Mouse (Mus musculus): ENCODE results near the gene Smarcc2.
"Not testable (repeated sequence)": the region's sequence is repeated elsewhere in the genome, so short reads cannot be mapped to it uniquely, and the experiment has no call there.

Gene Smarcc2

GRCm38 (mm10) chr10:128444354-128444753, 14.7 kb upstream of the Smarcc2 start:
- no peak for DNase-seq

DNA sequence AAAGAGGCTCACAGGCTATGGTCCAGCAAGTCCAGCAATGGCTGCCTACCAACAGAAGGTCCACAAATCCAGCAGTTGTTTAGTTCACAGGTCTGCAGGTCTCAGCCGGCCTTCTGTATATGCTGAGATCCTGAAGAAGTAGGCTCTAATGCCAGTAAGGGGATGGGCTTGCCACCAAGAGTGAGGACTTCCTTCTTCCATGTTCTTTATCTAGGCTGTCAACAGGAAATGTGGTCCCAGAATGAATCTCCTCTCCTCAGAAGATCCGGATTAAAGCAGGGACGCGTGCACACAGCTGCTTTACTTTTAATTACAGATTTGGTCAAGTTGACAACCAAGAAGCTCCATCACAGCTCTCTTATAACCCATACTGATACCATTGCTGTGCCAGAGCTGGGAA, 13.6 kb upstream of the Smarcc2 start:
- DNase-seq = no peak

GRCm38 (mm10) chr10:128451014-128451413, 8.0 kb upstream of the Smarcc2 start:
- no peak for DNase-seq

- DNase-seq = no peak
Measured at GRCm38 (mm10) chr10:128454471-128454870, 4.6 kb upstream of the Smarcc2 start.

DNA sequence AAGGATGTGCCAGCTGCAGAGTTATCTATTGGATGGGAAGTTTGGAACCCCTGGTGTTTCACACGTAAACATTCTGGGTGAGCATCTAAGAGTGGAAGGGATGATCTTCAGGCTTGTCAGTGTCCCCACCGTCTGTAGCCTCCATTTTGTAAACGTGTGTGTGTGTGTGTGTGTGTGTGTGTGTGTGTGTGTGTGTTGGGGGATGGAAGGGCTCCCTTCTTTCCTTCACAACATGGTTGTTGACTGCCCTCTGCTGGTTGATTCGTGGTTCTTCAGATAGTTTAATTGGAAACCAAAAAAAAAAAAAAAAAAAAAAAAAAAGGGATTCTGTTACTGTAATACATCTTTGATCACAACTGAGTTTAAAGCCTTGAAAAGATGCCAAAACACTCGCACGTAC, 3.8 kb upstream of the Smarcc2 start:
- peak; percentile 64 for DNase-seq

GRCm38 (mm10) chr10:128457676-128458075, 1.4 kb upstream of the Smarcc2 start:
- no peak for DNase-seq

GRCm38 (mm10) chr10:128458348-128458718, 715 bp upstream of the Smarcc2 start:
- DNase-seq = peak; percentile 93

- peak; percentile 40 for DNase-seq
Measured at GRCm38 (mm10) chr10:128459409-128460269, 591 bp downstream of the Smarcc2 start.

DNA sequence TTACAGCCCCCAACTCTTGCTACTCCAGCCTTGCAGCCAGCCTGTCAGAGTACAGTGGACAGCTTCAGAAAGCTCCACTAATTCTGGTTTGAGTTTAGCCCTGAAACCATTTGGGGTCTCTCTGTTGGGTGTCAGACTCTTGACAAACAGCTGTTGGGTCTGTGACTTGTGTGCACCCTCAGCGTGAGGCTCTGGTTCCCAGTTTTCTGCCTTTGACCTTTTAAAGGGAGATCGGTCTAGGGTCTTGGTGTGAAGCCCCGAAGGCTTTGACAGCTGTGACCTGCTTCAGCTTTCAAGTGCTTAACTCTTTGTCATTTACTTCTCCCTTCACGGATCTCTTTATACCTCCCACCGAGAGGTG, 1.2 kb downstream of the Smarcc2 start:
- DNase-seq = no peak

GRCm38 (mm10) chr10:128474366-128474765, 15.3 kb downstream of the Smarcc2 start:
- no peak for DNase-seq

DNA sequence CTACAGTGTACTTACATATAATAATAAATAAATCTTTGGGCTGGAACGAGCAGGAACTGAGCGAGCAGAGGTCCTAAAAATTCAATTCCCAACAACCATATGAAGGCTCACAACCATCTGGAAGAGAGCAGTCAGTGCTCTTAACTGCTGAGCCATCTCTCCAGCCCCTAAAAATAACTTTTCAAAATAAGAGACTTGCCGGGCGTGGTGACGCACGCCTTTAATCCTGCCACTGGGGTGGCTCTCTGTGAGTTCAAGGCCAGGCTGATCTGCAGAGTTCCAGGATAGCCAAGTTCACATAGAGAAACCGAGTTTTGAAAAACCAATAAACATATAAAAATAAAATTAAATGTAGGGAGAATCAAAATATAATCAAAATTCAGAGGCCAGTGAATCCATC, 27.3 kb downstream of the Smarcc2 start:
- no peak for DNase-seq

DNA sequence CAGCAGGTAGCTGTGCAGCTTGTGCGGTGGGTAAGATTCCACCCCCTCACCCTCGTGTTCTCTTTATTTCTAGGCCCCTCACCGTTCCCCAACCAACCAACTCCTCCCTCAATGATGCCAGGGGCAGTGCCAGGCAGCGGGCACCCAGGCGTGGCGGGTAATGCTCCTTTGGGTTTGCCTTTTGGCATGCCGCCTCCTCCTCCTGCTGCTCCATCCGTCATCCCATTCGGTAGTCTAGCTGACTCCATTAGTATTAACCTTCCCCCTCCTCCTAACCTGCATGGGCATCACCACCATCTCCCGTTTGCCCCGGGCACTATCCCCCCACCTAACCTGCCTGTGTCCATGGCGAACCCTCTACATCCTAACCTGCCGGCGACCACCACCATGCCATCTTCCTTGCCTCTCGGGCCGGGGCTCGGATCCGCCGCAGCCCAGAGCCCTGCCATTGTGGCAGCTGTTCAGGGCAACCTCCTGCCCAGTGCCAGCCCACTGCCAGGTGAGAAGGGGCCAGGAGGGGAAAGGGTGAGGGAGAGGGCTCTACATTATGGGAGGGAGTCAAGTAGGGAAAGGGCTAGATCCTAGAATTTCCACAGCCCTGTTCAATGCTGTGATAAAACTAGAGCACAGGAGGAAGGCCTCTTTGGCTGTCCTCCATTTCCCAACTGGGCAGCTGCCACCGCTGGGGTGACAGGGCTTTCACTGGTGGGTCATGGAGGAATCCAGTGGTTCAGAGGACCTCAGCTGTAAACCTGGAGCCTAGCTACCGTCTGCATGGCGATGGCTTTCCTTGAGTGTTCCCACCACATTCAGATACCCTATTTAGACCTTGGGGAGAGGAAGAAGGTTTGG, 29.0 kb downstream of the Smarcc2 start:
- no peak for DNase-seq

DNA sequence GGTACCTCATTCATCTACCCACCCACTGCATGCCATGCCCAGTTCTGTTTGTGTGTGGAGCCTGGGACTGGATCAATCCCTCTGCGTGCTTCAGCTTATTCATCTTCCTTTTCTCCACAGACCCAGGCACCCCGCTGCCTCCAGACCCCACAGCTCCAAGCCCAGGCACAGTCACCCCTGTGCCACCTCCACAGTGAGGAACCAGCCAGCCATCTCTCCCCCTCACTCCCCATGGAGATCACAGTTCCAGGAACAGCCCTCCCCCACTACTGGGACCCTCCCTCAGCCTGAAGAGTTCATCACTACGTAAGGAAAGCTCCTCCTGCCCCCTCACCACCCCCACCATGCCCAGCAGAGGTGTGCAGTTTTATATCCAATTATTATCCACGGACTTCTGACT, 29.7 kb downstream of the Smarcc2 start:
- DNase-seq = no peak

DNA sequence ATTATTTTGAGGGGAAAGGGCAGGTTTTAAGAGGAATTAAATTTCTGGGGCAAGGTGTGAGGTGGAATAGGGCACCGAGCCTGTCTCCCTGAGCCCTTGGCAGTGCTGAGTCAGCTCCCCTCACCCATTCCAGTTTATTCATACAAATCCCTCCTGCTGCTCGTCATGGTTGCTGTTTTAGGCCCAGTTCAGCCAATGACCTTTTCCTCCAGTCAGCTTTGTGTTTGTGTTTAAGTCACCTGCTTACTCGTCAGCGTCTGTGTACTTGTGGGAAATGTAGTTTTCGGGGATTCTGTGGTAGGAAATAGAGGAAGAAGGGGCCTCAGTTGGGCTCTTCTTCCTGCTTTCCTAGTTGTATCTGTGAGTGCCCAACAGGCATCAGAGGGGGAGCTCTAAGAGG, 30.3 kb downstream of the Smarcc2 start:
- DNase-seq = no peak

DNA sequence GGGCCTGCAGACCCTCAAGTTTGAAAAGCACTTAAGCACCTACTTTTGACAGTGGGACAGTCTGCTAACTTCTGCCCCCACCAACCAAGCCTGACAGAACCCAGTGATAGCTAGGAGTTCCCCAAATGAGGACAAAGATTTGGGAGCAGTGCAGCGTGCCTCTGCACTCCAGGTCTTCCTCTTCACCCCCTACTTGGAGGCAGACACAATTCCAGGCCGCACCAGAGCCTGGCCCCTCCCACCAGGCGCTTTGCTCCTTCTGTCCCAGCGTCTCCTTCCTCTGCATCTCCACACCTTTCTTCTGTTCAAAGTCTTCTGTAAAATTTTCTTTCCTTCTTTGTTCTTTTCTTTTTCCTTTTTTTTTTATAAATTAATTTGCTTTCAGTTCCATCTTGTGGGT, 30.7 kb downstream of the Smarcc2 start:
- no peak for DNase-seq

- DNase-seq = no peak
Measured at GRCm38 (mm10) chr10:128490232-128490631, 31.2 kb downstream of the Smarcc2 start.

- DNase-seq = no peak
Measured at GRCm38 (mm10) chr10:128490912-128491311, 31.9 kb downstream of the Smarcc2 start.

DNA sequence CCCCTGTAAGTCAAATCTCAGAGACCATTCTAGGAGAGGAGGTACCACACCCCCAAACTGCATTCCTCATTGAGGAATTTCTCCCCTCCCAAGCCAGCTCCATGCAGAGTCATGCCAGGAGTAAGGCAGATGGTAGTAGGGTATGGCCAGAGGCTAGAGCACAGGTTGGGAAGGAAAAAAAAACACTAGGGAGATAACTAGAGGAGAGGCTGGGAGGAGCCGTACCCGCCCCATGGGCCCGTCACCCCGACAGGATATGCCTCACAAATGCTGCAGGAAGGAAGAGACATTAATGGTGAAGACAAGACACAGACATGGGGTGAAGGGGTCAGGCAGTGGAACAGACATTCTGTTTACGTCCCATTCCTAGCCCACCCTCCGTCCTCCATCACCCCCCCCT, 32.4 kb downstream of the Smarcc2 start:
- no peak for DNase-seq

DNA sequence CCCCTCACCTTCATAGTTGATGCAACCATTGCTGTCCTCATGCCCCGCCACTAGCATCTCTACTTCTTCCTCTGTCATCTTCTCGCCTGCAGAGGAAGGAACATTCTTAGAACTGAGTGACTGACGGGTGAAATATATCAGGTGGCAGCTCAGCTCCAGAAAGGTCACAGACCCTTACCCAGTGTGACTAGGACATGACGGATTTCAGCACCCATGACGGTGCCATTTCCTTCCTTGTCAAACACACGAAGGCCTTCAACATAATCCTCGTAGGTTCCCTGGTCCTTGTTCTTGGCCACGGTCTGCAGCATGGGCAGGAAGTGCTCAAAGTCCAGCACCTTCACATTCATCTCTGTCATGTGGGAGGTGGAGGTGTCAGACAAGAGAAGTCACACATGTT, 33.0 kb downstream of the Smarcc2 start:
- not testable (repeated sequence) for DNase-seq

GRCm38 (mm10) chr10:128492633-128493311, 33.7 kb downstream of the Smarcc2 start:
- DNase-seq = peak; percentile 44

DNA sequence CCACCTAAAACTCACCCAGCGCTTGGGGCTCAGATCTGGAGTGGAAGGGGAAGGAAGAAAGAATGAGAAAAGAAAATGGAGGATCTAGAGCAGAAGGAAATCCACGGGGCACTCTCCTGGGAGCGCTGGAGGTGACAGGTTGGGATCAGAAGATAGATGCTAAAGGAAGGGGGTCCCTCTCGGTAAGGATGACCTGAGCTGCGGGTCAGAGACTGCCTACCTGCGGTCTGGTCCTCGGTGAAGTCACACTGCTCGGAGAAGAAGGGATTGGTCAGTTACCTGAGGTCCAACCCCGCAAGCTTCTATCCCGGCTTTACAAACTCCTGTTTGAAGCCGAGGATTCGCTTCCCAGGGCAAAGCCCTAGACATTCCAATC, 34.3 kb downstream of the Smarcc2 start:
- no peak for DNase-seq

- peak; percentile 99 for DNase-seq
Measured at GRCm38 (mm10) chr10:128493695-128494666, 34.9 kb downstream of the Smarcc2 start, which contains the start of gene Myl6. Gene Myl6 (minus strand): TSS chr10:128494145.
